Mouse (Mus musculus): ENCODE data around the gene Ncoa4.

Ncoa4 gene

DNA sequence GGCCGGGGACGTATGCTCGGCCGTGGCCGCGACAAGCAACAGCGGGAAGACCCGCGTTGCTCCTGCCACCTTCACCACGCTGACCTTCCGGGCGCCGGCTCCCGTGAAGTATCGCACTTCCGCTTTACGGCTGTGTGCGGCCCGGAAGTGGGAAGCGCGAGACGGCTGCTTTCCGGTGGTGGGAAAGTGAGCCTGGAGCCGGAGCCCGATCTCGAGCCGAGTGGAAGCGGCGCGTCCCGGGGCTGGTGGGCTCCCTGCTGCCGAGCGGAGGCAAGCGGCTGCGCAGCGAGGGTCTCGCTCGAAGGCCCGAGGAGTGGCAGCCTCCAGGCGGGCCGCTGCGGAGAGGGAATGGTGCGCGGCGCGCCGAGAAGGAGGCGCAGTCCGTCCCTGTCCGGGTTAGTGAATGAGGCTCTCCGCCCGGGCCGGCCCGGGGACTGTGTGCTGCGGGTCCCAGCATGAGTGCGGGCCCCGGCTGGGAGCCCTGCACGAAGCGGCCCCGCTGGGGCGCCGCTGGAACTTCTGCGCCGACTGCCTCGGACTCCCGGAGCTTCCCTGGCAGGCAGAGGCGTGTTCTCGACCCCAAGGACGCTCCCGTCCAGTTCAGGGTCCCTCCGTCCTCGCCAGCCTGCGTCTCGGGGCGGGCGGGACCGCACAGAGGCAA is 42.3 kb downstream of the Ncoa4 start, which contains the start of the genes Timm23 and Parg:
TSS of gene Timm23 (minus strand) at position 108 of the 661 bp plus-strand sequence.
TSS of gene Parg (plus strand) at position 159 of the 661 bp plus-strand sequence.
- peak; percentile 87 for DNase-seq (ENCODE audit: low spot score)

DNA sequence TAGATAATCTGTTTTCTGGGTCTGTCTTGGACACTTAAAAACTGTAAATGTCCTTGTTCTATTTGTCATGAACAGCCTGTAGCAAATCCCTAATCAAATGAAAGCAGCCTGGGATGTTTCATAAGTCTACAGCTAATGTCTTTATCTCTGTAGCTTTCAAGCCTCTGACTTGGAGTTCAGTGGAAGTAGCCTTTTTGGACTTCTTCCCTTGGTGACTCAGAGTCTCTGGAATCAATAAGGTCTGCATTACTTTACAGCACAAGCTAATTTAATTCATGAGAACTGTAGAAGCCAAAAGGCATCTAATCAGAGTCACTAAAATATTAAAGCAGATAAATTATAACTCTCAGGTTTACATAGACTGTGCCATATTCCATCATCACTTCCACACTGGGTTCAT is 66.9 kb downstream of the Ncoa4 start:
- no peak for DNase-seq (ENCODE audit: low spot score)

GRCm38 (mm10) chr14:32228996-32229395 is 69.3 kb downstream of the Ncoa4 start:
- peak; percentile 74 for DNase-seq (ENCODE audit: low spot score)
